Mouse (Mus musculus): ENCODE measurements around the gene Mgat4b. TPM values are rescaled to one million over a fixed set of nuclear protein-coding genes. Genes with fewer than 3 reads are reported as not detected.

Gene Mgat4b
- total RNA-seq, 2 experiments from 2014 or later, result 179 to 189 TPM

DNA sequence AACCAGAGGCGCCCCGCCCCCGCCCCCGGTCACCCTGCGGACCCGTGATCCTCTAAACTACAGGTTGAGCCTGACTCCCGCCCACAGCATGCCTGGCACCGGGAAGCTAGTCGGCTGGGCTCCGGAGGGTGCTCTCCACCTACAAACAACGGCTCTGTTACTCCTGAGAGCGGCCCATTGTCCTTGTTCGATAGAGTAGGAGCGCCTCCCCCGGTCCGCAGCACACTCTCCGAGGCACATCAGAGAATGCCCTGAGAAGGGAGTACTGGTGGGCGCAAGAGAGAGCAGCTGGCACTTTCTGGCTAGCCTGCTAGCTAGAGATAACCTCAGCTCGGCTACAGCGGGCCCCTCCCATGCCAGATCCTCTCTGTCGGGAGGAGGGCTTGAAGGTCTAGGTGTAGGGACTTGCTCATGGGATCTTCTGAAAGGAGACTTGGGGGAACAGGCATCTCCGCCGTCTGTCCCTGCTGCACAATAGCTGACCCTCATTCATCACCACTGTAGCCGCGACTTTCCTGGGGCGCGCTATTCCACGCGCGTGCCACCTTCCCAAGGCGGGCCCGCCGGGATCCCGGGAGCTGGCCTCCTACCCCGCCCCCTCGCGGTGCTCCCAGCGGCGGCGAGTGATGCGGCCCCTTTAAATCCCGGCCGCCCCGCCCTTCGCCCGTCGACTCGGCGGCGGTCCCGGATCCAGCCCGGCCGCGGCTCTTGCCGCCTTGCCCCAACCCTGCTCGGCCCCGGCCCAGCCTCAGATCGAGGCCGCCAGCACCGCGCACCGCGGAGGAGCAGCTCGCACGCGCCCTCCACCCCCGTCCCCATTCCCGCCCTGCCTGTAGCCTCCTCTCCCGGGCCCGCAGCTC lies 14.2 kb downstream of the Mgat4b start:
- DNase-seq, result peak; percentile 85
- intact Hi-C loops (cut with DNase I), result no loop called here

DNA sequence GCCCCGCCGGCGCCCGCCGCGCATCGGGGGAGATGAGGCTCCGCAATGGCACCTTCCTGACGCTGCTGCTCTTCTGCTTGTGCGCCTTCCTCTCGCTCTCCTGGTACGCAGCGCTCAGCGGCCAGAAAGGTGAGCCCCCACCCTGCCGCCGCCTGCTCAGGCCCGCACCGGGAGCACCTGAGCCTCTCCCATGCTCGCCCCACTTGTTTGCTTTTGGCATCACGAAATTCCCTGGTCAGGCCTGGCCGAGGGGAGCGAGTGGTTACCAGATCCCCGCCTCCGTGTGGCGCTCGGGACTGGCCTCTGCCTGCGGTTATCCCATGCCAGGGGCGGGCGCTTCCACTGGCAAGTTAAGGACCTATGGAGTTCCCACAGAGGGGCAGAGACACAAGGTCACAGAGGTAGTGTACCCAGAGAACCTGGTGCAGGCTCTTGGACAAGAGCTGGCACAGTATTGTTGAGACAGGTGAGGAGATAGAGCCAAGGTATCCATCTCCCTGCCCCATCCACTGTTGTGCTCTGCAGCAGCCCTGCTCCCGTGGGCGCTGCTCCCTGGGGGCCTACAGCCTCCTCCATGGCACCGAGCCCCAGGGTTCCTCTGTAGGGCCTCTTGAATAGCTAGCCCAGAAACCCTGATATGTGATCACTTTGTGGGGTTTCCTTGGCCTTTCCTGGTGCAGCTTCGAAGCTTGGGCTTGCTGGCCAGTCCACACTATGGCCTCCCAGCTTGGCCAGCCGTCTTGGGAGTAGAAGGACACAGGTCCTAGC lies 15.1 kb downstream of the Mgat4b start:
- intact Hi-C loops (cut with DNase I), result no loop called here
- DNase-seq, result peak; percentile 62

DNA sequence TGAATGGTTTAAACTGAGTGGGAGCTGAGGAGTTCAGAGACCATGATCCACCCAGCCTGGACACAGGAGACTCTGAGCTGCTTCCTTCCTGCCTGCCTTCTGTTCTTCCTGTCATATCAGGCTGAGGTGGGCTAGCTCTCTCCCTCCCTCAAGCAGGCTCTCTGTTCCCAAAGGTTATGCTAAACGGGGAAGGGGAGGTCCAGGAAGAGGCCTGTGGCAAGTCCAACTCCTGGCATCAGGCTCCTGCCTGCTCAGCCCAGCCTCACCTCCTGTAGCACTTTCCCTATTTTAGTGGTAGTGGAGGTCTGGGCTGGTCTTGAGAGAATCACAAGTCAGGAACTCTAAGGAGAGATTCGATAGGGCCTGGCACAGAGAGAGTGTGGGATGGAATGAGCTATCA lies 15.7 kb downstream of the Mgat4b start:
- intact Hi-C loops (cut with DNase I), result no loop called here
- DNase-seq, result no peak

DNA sequence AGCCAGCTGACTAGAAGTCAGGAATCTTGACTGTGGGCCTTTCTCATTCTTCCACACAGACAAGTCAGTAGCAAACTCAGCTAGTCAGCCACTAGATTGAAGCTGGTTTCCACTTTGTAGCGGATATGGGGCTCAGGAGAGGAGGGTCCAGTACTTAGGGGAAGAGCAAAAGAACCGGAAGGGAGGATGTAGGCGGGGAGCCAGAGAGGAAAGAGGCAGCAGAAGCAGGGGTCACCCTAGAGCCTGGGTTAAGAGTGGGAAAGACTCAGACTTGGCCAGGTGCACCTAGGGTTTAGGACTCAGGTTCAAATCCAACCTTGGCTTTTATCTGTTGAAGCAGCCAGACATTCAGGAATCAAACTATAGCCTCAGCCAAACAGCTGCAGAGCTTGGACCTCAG lies 16.5 kb downstream of the Mgat4b start:
- intact Hi-C loops (cut with DNase I), result no loop called here
- DNase-seq, result no peak

DNA sequence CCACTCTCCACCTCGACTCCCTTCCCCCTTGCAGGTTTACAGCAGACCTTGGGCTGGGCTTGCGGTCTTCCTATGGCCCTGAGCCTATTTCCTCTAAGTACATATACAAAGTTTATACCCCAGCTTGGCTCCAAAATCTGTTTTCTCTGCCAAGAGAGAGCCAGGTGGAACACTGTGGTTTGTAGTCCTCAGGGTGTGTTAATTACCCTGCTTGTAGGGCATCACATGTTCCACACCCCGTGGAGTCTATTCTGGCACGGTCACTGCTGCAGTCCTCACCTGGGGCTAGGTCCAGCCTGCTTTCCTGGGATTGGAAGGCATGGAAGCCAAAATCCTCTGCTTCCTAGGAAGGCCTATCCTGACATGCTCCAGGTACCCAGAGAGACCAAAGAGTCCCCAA lies 17.0 kb downstream of the Mgat4b start:
- intact Hi-C loops (cut with DNase I), result no loop called here
- DNase-seq, result no peak

DNA sequence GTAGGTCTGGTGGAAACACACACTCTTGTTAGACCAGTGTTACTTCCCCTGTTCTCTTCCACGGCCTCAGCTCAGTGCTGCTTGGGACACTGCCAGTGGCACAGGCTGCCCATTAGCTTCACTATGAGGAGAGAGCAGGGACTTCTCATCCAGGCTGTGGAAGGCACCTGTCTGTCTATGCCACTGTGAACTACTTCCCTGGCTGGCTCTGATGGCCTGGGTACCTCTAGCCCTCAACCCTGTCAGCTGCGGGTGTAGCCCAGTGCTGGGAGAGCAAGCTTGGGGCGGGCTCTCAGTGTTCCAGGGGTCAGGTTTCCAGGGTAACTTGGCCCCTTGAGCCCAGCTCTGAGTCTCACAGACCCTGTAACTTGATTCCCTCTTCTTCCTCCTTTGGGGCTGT lies 18.1 kb downstream of the Mgat4b start:
- intact Hi-C loops (cut with DNase I), result no loop called here
- peak; percentile 66 for DNase-seq

DNA sequence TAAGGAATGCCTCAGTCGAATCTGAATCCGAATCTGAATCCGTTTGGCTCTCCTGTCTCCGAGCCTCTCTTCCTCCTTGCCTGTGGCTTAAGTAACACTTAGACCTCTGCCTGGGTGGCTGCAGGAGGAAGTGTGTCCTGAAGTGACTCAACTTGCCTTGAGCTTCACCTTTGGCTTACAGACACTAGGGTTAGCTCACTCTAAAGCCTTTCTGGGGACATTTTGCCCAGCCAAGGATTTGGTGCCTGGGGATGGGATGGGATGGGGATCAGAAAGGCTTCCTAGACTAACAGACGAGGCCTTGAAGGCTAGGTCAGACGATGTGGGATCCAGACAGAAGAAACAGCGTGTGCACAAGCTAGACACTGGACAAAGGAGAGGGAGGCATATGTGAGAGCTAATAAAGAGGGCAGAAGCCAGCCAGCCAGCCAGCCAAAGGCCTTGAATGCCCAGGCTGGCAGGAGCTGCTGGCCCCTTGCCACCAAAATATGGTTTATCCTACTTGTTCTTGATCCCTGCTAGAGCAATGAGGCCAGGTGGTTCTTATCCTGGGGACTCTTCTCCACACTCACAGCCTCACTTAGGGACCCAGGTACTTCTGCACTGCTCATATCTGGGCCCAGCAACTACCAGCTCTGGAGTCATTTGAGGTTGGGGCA lies 18.7 kb downstream of the Mgat4b start:
- intact Hi-C loops (cut with DNase I), result no loop called here
- peak; percentile 89 for DNase-seq

DNA sequence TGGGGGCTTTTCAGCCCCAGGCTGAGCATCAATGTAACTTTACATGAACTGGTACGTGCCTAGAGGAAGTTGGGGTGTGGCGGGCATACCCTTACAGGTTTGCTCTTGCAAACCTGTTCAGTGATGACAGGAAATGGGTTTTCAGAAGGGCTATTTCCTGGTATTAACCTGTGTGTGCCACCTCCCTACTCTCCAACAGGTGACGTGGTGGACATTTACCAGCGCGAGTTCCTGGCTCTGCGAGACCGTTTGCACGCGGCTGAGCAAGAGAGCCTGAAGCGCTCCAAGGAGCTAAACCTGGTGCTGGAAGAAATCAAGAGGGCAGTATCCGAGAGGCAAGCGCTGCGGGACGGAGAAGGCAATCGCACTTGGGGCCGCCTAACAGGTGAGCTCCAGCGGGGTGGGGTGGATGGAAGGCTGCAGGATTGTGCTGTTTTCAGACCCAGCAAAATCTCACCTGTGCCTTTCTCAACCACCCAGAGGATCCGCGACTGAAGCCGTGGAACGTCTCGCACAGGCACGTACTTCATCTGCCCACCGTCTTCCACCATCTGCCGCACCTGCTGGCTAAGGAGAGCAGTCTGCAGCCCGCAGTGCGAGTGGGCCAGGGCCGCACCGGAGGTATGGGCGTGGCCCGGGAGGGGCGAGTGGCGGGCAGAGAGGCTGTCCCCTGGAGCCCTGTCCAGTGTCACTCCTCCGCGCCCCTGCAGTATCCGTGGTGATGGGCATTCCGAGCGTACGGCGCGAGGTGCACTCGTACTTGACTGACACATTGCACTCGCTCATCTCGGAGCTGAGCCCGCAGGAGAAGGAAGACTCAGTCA lies 20.0 kb downstream of the Mgat4b start:
- intact Hi-C loops (cut with DNase I), result loop anchor here (10.0 kb wide), 1 partner anchor 134 kb away; no protein-coding TSS in a partner anchor

DNA sequence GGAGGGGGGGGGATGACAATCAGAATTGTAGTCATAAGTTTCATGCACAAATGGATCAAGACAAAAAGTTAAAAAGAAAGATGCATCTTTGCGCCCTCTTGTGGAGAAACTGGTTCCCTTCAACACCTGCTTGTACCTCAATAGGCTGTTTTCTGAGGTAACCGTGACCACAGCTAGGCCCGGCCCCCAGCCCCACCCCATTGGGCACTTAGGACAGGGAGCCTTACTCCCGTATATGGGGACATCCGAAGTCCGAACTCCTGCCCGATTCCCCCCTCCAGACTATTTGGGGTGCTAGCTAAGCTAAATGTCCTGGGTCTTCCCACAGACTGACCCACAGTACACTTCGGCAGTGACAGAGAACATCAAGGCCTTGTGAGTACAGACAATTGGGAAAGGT lies 20.7 kb downstream of the Mgat4b start:
- DNase-seq, result peak; percentile 56
- intact Hi-C loops (cut with DNase I), result loop anchor here (10.0 kb wide), 1 partner anchor 133 kb away; no protein-coding TSS in a partner anchor

More for the DNA sequence above, 20.0 kb downstream of the Mgat4b start:
- DNase-seq, result no peak

DNA sequence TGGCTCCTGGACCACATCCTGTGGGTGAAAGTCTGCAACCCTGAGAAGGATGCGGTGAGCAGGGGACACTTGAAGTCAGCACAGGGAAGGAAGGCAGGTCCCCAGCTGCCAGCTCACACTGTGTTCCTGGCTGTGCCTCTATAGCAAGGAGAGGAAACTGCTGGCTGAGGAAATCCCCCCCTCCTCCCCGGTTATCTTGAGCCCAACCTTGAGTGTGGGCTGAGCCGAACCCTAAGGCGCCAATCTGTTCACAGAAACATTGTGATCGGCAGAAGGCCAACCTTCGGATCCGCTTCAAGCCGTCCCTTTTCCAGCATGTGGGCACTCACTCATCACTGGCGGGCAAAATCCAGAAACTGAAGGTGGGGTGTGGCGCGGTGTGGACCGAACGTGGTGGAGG lies 22.3 kb downstream of the Mgat4b start:
- no peak for DNase-seq
- intact Hi-C loops (cut with DNase I), result loop anchor here (10.0 kb wide), 1 partner anchor 132 kb away; no protein-coding TSS in a partner anchor

DNA sequence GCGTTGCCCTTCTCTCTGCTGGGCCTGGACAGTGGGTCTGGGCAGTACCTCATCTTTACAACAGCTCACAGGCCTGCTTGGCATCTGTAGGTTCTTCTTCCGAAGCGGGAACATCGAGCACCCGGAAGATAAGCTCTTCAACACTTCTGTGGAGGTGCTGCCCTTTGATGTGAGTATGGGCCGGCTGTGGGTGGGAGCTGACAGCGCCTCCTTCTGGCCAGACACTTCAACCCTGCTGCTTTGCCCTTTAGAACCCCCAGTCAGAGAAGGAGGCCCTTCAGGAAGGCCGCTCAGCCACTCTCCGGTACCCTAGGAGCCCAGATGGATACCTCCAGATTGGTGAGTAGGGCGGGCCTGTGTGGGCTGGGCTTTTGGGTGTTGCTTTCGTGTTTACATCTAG lies 23.3 kb downstream of the Mgat4b start:
- intact Hi-C loops (cut with DNase I), result loop anchor here (10.0 kb wide), 1 partner anchor 131 kb away; no protein-coding TSS in a partner anchor
- no peak for DNase-seq

DNA sequence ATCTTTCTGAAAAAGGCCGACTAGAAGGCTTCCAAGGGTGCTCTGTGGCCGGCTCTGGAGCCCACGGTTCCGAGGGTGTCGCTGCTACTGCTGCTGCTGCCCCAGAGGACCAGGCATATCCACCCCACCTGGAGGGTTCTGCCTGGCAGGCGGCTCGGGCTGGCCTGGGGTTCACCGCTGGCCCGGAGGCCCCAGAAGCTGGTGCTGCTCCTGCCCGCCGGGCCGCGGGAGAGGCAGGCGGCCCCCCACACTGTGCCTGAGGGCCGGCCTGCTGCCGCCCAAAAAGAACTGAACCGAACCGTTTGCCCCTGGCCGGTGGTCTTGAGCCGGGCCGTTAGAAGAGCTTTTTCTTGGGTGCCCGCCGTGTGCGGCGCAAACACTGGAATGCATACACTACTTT lies 23.9 kb downstream of the Mgat4b start:
- intact Hi-C loops (cut with DNase I), result loop anchor here (10.0 kb wide), 1 partner anchor 130 kb away; no protein-coding TSS in a partner anchor

DNA sequence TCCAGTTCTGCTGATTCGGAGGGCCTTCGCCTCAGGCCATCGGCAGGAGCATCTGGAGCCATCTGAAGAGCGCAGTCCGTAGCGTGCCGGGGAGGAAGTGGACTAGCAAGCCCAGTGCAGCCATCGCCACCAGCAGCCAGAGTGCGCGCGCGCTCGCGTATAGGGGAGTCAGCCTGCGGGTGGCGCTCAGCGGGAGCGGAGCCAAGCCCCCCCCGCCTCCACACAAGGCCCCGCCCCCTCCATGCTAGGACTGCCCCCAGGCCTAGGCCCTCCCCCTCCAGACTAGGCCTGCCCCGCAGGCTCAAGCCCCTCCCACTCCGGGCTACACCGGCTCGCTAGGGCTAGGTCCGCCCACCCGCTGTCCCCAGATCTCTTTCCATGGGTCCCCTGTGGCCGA lies 25.8 kb downstream of the Mgat4b start:
- peak; percentile 86 for DNase-seq
- intact Hi-C loops (cut with DNase I), result loop anchor here (10.0 kb wide), 1 partner anchor 128 kb away; no protein-coding TSS in a partner anchor

More for the DNA sequence above, 23.9 kb downstream of the Mgat4b start:
- no peak for DNase-seq

DNA sequence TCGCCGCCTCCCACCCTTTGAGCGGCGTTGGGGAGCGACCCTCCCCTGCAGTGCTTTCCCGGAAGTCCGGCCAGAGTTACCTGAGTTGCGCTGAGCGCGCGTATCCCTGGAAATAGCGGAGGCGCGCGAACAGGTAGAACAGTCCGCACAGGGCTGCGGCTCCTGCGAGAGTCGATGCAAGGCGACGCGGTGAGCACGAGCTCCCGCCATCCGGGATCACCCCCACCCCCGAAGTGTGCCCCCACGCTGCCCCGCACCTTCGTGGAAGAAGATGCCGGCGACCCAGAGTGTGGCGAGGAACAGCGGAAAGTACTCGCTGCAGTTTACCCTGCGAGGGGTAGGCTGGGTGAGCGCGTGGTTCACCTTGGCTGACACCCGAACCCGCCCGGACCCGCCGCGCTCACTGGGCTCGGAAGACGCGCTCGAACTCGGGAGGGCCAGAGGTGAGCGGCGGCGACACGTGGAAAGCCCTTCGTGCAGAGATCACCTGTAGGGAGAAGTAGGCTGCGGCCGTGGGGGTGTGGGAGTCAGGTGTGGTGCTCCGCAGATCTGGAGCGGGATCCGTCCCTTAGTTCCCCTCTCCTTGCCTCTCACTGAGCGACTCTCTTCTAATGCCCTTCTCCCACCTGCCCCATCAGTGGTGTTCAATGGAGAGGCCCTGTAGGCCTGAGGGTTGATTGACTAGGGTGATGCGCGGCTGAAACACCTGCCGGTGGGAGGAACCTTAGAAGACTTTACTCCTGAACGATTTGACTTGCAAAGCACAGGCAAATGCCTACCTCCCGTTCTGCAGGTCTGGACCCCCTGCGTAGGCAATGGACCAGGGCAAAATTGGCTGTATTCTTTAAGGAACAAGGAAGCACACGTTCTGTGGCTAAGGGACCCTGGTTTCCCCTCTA lies 26.5 kb downstream of the Mgat4b start:
- intact Hi-C loops (cut with DNase I), result loop anchor here (10.0 kb wide), 1 partner anchor 128 kb away; no protein-coding TSS in a partner anchor
- no peak for DNase-seq

DNA sequence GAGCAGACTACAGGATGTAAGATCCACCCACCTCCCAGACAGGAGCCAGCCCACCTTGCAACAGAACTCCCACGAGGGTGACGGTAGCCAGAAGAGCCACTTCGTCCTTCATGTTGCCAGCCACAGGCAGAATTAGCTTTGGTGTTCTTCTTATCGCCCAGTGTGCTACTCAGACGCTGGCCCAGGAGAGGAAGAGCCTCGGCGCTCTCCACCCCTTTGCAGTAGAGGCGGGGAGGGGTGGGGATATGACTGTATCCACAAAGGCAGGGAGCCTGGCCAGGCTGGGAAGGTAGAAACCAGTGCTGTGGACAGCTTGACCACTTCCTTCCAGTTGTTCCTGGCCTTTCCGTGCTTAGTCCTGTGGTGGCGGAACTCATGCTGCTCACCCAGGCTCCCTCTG lies 27.6 kb downstream of the Mgat4b start, which contains the start of gene Ltc4s:
Ltc4s (minus strand) TSS at position 293 of the 400 bp plus-strand sequence.
- no peak for DNase-seq
- intact Hi-C loops (cut with DNase I), result loop anchor here (10.0 kb wide), 1 partner anchor 126 kb away; no protein-coding TSS in a partner anchor

DNA sequence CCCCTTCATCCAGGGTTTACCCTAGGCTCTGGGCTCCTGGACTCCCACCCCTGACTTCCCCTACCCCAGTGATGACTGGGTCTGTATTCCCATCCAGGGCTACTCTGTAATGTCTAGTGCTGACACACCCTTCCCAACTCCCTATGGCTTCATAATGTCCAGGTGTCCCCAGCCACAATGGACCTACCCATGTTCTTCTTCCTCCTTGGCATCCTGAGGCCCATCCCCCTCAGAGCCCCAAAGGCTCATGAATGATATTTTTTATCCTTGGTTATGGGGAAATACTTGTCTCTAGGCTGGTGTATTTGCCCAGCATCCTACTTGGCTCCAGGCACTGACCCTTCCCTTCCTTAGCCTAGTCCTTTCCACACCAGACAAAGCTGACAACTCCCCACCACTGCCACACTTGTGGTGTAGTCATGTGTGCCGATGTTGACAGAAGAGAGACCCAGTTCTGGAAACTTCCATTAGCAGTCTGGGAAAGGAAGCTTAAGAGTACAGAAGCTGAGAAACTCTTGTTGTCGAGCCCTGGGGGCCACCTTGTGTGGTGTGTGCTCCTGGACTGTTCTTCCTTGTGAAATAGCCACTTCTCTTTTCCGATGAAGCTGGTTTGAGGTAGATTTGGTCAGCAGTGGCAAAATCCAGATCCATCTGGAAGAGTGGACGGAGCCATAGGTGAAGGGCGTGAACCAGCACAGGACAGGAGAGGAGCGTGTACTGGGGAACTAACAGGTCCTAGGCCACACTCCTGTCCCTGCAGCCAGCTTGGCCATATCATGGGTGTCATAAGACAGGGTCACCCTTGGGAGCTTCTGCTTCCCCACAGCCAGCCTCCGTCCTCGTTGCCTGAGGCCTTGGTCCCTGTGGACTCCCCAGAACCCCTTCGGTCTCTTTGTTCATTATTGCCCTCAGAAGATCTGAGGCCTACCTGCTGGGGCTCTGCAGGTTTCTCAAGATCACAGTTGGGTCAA lies 28.4 kb downstream of the Mgat4b start:
- intact Hi-C loops (cut with DNase I), result loop anchor here (10.0 kb wide), 1 partner anchor 126 kb away; no protein-coding TSS in a partner anchor
- no peak for DNase-seq

DNA sequence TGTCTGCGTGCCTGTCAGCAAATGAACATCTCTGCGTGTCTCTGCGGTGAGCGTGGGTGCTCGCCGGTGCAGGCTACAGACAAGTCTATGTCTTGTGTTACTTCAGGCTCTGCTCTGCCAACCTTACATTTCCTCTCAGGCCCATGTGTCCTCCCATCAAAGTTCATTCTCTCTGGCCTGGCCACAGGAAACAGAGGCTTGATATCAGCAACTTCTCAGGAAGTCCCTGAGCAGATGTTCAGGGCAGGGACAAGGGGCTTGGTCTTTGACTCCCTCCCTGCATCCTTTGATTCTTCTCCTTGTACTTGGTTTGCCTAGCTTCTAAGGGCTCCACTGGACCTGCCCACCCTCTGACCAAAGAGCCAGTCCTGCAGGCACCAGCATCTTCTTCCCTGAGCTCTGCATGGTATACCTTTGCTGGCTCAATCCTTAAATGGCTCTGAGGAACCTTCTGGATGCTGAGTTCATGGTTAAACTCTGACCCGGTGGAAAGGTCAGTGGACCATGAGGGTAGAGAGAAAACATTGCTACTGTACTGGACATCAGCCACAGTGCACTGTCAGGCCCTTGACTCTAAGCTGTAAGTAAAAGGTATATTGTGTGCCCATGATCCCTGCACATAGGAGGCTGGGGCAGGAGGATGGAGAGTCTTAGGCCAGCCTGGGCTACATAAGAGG lies 29.7 kb downstream of the Mgat4b start:
- intact Hi-C loops (cut with DNase I), result no loop called here
- no peak for DNase-seq

Data from left cerebral cortex, postnatal 4 days (tissue).